ENCODE assay signal across 23 mouse cellular contexts in genomic region chr9:71733559-71733958, GRCm38 (mm10).
"Had no signal": no experiment of that assay in that cellular context is flagged by ENCODE, and none has a peak within 500 bp of the region (broad histone marks: within the 10 kb centered on the region; RNA-seq: fewer than 3 reads in every experiment).

No protein-coding gene starts in this region.

- H3K4me2 ChIP-seq: limb, embryonic 13.5 days; liver, embryonic 12.5 days; liver, embryonic 15.5 days; lung, embryonic 15.5 days; midbrain, embryonic 13.5 days; neural tube, embryonic 13.5 days; stomach, embryonic 15.5 days had no signal

- ATAC-seq: liver, embryonic 12.5 days; midbrain, embryonic 13.5 days; midbrain, embryonic 16.5 days had no signal

- H3K9ac ChIP-seq: limb, embryonic 13.5 days; liver, embryonic 12.5 days; liver, embryonic 15.5 days; lung, embryonic 15.5 days; midbrain, embryonic 13.5 days; neural tube, embryonic 13.5 days; stomach, embryonic 15.5 days had no signal

- H3K4me3 ChIP-seq: layer of hippocampus, adult 2 months; limb, embryonic 10.5 days; limb, embryonic 13.5 days; liver, embryonic 12.5 days; liver, embryonic 15.5 days; lung, embryonic 15.5 days; megakaryocyte, embryonic 14.5 days; midbrain, embryonic 10.5 days; midbrain, embryonic 13.5 days; myocyte; neural tube, embryonic 13.5 days; stomach, embryonic 15.5 days had no signal

- H3K9me3 ChIP-seq: limb, embryonic 10.5 days; limb, embryonic 13.5 days; liver, embryonic 12.5 days; liver, embryonic 15.5 days; lung, embryonic 15.5 days; megakaryocyte, embryonic 14.5 days; midbrain, embryonic 10.5 days; midbrain, embryonic 13.5 days; neural tube, embryonic 13.5 days; stomach, embryonic 15.5 days had no signal

- H3K27ac ChIP-seq: layer of hippocampus, adult 2 months; limb, embryonic 10.5 days; limb, embryonic 13.5 days; liver, embryonic 12.5 days; liver, embryonic 15.5 days; lung, embryonic 15.5 days; midbrain, embryonic 10.5 days; midbrain, embryonic 13.5 days; neural tube, embryonic 13.5 days; stomach, embryonic 15.5 days had no signal

- H3K4me1 ChIP-seq: liver, embryonic 12.5 days; megakaryocyte, embryonic 14.5 days; midbrain, embryonic 13.5 days had no signal

- H3K36me3 ChIP-seq: limb, embryonic 10.5 days; limb, embryonic 13.5 days; liver, embryonic 12.5 days; liver, embryonic 15.5 days; lung, embryonic 15.5 days; midbrain, embryonic 10.5 days; midbrain, embryonic 13.5 days; neural tube, embryonic 13.5 days; stomach, embryonic 15.5 days had no signal

- H3K27me3 ChIP-seq: limb, embryonic 13.5 days; liver, embryonic 12.5 days; liver, embryonic 15.5 days; lung, embryonic 15.5 days; midbrain, embryonic 13.5 days; neural tube, embryonic 13.5 days; stomach, embryonic 15.5 days had no signal

- DNase-seq: kidney, postnatal 14 days; layer of hippocampus, adult 9-11 months; liver; lung, adult 18-20 months; lung, postnatal 10 days; lung, postnatal 36 days; retina, postnatal 1 day; right cerebral cortex, postnatal 25 days; spleen, adult 18-20 months; thymus, postnatal 25 days had no signal
